Mouse (Mus musculus) right cerebral cortex, postnatal 4 days (tissue): ENCODE results near the gene Rasgrp4.

Experiments used
- DNase-seq: peaks from one replicate; pipeline ENCODE4 v3.0.0-alpha.2; 2022

The Rasgrp4 gene

GRCm38 (mm10) chr7:29148771-29149170 is 14.1 kb downstream of the Rasgrp4 start:
- DNase-seq: no peak

- no peak for DNase-seq
These were observed 16.8 kb downstream of the Rasgrp4 start for GRCm38 (mm10) chr7:29151486-29151885.

- DNase-seq: no peak
These were observed 19.5 kb downstream of the Rasgrp4 start for GRCm38 (mm10) chr7:29154018-29154720.

GRCm38 (mm10) chr7:29155196-29155837 is 20.7 kb downstream of the Rasgrp4 start:
- peak; percentile 88 for DNase-seq

- peak; percentile 81 for DNase-seq
These were observed 21.5 kb downstream of the Rasgrp4 start, which contains the start of gene Fam98c for GRCm38 (mm10) chr7:29155838-29156782. Gene Fam98c (minus strand): TSS chr7:29156234.

GRCm38 (mm10) chr7:29158264-29158663 is 23.6 kb downstream of the Rasgrp4 start:
- DNase-seq: no peak

GRCm38 (mm10) chr7:29162294-29162693 is 27.6 kb downstream of the Rasgrp4 start:
- DNase-seq: no peak

- DNase-seq: no peak
These were observed 28.3 kb downstream of the Rasgrp4 start for GRCm38 (mm10) chr7:29162750-29163525.

- DNase-seq: no peak
These were observed 33.0 kb downstream of the Rasgrp4 start for GRCm38 (mm10) chr7:29167656-29168055.

- no peak for DNase-seq
These were observed 33.6 kb downstream of the Rasgrp4 start for GRCm38 (mm10) chr7:29168121-29168695.

GRCm38 (mm10) chr7:29168791-29169230 is 34.2 kb downstream of the Rasgrp4 start:
- peak; percentile 57 for DNase-seq

GRCm38 (mm10) chr7:29169231-29170065 is 34.8 kb downstream of the Rasgrp4 start:
- peak; percentile 81 for DNase-seq

- DNase-seq: peak; percentile 44
These were observed 35.6 kb downstream of the Rasgrp4 start, which contains the start of the genes Ggn and Spred3 for GRCm38 (mm10) chr7:29170066-29170754. Gene Ggn (plus strand): TSS chr7:29170210. Gene Spred3 (minus strand): TSS chr7:29170411.

- DNase-seq: no peak
These were observed 36.3 kb downstream of the Rasgrp4 start for GRCm38 (mm10) chr7:29170755-29171561.

- peak; percentile 30 for DNase-seq
These were observed 37.0 kb downstream of the Rasgrp4 start for GRCm38 (mm10) chr7:29171562-29172097.

GRCm38 (mm10) chr7:29172390-29173016 is 37.9 kb downstream of the Rasgrp4 start:
- DNase-seq: no peak

- DNase-seq: no peak
These were observed 43.5 kb downstream of the Rasgrp4 start for GRCm38 (mm10) chr7:29178106-29178505.

- DNase-seq: no peak
These were observed 44.7 kb downstream of the Rasgrp4 start for GRCm38 (mm10) chr7:29179323-29179722.
